Mouse (Mus musculus) E14TG2a.4 (cell line): ENCODE measurements around the gene Sestd1.

Experiments
- CTCF ChIP-seq: conservative IDR thresholded peaks from 2 replicates; pipeline ENCODE4 v1.5.1; 2014; ENCODE audit warnings: low read length
- NANOG ChIP-seq: IDR thresholded peaks from 2 replicates; pipeline ENCODE4 v1.6.1; 2014; ENCODE audit warnings: borderline replicate concordance, low read length, mixed read lengths
- POU5F1 ChIP-seq: IDR thresholded peaks from 2 replicates; pipeline ENCODE4 v1.6.1; 2014; ENCODE audit warnings: low read length, borderline replicate concordance

DNA sequence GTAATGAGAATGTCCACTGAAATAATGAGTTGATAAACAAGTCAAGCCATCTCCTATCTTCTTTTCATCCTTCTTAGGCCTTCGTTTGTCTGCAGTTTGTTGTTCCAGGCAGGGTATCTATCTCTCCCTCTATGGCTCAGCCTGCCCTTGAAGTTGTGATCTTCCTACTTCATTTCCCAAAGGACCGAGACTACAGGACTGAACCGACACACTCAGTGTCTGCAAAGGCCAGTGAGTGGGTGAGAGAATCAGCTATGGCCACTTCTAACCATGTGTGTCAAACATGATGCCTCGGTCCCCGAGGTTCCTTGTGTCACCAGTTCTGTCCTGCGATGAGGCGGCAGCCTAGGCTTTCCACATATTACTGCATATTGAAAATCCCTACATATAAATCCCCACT lies 90.7 kb downstream of the Sestd1 start:
- TF ChIP-seq CTCF: no peak
- TF ChIP-seq POU5F1: no peak
- TF ChIP-seq NANOG: no peak
